Mouse (Mus musculus) c-Kit-negative CD71-positive TER-119-positive erythroid progenitor cells, embryonic 14.5 days (primary cell): ENCODE data around the gene Gys1.
"Not testable (repeated sequence)": the region's sequence is repeated elsewhere in the genome, so short reads cannot be mapped to it uniquely, and the experiment has no call there.

Source experiments
- DNase-seq: peaks from one replicate; pipeline ENCODE4 v3.0.0-alpha.2; 2013; ENCODE audit warnings: low read depth, low spot score

Gys1 gene

DNA sequence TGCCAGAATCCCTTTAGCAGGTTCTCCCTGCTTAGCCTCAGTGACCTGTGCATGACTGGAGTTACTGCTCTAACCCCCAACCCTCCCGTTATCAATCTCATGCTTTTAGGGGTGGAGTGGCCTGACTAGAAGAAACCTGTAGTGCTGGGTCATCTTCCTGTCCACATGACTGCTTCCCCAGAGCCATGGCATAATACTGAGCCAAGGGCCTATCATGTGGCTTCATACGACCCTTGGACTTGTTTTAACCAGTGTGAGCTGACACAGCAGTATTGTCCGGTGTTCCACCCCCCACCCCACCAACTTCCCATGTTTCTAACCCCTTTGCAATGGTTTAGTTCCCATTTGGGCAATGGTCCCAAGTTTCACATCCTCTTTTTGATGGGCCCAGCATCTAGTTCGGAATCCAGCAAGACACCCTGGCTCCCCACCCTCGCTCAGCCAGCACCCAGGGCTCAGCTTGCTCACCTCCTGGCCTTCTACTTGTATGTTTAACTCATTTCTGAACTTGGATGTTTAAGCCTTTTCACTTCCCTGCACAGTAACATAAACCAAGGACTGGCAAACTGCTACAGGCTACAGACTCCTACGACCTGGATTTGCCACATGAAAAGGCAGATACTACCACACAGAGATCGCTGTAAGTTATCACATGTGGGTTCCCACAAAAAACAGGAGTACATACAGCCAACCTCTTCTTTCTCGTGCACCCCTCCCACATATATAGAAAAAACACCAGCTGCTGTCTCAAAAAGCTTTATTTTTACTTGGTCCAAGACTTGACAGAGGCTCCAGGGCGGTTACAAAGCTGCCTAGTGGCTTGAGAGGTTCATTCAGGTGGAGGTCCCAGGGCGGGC lies 22.8 kb downstream of the Gys1 start:
- DNase-seq = no peak

DNA sequence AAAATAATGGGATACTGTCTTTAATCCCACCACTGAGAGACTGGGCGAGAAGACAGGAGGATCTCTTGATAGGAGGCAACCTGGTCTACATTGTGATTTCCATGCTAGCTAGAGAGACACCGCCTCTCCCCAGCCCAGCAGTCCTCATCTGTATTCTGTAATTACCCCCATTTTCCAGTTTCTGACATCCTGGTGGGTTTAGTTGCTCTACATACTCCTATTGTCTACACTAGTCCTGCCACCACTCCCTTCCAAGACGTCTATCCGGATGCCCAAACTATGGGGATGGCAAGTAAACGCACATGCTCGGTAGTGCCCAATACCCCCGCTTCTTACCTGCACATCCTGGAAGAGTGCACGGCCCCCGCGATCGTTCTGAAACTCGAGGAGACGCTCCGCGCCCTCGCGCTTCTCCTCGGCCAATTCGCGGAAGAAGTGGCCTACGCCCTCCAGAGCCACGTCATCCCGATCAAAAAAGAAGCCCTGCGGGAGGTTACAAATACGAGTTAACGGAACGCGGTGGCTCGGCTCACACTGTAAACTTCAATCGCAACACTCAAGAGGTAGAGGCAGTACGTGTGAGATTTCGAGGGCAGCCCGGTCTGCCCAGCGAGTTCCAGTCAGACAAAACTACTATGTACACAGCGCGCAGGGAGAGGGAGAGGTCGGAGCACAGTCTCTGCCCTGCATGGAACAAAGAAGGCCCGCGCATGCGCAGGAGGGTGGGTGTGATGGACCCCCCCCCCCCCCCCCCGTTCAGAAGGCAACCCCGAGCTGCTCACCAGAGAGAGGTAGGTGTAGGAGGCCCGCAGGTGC lies 24.3 kb downstream of the Gys1 start:
- peak; percentile 58 for DNase-seq

GRCm38 (mm10) chr7:45459564-45460140 lies 25.0 kb downstream of the Gys1 start, which contains the start of gene Ftl1:
TSS of gene Ftl1 (minus strand) at chr7:45459884.
- peak; percentile 94 for DNase-seq

DNA sequence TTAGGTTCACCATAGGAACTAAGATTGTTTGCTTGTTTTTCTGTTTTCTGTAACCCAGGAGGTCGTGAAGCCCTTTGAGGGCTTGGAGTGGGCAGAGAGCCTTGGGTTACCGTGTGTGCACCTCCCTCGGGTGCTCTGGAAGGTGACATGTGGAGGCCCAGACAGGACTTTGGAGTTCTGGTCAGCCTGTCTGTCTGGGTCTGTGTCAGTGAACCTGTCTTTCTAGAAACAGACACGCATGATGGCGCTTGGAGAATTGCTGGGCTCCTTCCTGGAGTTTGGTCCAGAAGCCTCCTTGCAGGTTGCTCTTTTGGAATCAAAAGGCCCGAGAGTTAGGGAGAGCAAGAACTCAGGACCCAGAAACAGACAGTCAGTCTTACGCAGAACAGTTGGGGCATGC lies 25.7 kb downstream of the Gys1 start:
- no peak for DNase-seq

DNA sequence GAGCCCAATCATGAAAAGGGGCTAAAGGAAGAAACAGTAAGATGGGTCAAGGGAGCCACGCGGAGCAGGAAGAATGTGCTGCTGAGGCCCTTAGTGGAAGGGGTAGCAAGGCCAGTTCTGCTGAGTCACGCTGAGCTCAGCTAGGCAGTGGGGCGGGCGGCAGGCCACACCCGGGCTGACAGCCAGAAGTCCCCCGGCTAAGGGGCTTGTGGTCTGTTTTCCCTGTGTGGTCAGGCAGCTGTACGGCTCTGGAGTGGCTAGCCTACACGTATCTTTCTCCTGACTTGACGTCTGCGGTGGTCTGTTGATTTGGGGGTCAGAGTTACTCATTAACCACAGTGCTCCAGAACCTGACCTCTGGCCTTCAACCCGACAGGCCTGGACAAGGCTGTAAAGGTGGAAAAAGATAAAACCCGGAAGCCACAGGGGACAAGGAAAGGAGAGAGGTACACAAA lies 26.2 kb downstream of the Gys1 start:
- DNase-seq = peak; percentile 85

DNA sequence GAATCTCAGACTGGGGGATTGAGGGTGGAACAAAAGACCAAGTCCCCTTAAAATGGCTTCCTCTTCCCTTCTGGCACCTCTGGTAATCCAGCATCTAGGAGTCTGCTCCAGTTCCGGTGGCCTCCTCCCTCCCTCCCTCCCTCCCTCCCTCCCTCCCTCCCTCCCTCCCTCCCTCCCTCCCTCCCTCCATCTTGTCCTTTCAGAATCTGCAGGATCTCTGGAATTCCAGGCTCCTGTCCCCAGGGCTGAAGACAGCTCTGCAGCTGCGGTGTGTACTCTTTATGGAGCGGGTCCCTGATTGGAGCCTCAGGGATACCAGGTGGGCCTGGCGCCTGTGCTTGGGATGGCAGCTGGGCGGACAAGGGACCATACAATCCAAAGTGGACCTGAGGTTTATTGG lies 26.7 kb downstream of the Gys1 start:
- DNase-seq = no peak

- no peak for DNase-seq
Observed at GRCm38 (mm10) chr7:45461781-45462180, 27.1 kb downstream of the Gys1 start.

DNA sequence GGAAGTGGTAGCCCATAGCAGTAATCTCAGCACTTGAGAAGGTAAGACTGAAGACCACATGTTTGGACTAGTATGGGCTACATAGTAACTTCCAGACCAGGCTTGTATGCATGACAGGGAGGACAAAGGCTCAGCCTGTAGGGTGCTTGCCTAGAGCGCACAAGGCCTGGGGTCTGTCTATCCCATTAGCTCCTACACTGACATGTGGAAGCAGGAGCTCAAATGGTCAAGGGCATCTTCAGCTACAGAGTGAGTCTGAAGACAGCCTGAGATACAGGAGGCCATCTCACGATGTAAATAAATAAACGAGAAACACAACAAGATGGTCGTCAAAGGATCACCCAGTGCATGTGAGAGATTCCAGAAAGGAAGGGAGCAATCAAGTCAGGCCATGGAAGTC lies 27.7 kb downstream of the Gys1 start:
- DNase-seq = no peak

GRCm38 (mm10) chr7:45462868-45463267 lies 28.2 kb downstream of the Gys1 start:
- not testable (repeated sequence) for DNase-seq

DNA sequence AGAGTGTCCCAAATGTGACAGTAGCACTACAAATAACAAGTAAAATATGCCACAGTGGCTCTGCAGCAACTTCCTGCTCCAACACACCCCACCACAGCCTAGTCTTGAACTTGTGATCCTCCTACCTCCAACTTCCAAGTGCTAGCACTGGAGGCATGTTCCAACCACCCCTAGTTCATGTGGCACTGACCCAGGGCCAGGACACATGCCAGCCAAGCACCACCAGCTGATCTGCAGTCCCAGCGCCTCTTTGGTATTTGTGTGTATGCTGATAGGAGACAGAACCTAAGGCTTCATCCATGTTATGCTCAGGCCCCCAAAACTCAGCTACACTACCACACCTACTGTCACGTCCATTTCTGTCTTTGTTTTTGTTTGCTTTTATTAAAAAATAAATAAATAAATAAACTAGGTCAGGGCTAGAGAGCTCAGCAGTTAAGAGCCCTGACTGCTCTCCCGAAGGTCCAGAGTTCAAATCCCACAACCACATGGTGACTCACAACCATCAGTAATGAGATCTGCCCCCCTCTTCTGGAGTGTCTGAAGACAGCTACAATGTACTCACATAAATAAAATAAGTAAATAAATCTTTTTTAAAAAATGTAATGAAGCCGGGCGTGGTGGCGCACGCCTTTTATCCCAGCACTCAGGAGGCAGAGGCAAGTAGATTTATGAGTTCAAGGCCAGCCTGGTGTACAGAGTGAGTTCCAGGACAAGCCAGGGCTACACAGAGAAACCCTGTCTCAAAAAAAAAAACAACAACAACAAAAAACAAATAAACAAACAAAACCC lies 29.5 kb downstream of the Gys1 start:
- DNase-seq = no peak

DNA sequence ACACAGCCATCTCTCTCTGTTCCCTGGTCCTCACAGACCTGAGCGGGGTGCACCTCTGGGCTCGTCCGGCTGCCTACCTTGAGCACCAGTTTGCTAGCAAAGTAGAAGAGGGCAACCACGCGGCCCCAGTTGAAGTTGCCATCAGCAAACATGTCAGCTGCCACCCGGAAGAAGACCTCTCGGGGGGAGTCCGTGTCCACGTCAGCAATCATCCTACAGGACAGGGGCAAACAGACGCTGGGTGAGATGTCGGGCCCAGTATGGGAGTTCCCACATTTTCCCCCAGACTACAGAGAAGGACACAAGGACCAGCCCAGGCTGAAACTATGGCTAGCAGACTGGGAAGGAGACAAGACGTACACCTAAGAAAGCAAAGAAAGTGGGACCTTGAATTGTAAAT lies 30.5 kb downstream of the Gys1 start:
- no peak for DNase-seq

GRCm38 (mm10) chr7:45465549-45465948 lies 30.9 kb downstream of the Gys1 start:
- no peak for DNase-seq

DNA sequence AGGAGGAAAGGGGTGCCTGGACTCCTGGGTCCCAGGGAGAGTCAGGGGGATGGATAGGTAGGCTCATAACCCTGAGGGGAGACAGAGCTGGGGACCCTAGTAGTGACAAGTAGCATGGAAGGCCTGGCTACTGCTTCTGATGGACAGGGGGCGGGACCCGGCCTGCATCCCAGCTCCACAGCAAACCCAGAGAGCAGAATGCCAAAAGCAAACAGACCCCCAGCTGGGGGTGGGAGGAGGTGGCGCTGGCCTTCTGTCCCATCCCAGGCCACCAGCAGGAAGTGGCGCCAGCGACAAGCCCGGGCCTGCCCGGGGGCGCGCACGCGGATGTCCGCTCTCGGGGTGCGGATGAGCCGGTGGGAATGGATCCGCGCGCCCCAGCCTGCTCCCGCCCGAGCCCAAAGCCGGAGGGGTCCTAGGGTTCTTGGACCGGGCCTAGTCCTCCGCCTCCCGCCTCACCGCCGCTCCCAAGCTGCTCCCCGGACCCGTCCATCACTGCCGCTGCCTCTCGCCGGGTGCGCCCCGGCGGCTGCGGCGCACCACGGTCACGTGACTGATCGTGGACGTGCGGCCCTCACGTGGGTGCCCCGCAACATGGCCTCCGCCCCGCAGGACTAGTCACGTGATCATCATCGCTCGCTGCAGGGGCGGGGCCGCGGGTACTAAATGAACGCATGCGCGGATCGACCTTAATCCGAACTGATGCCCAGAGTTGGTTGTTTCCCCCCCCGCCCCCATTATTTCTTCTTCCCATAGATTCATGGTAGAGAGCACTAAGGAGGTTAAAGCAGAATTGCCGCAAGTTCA lies 31.8 kb downstream of the Gys1 start, which contains the start of gene Bax:
Bax (minus strand) TSS at position 616 of the 807 bp plus-strand sequence.
- DNase-seq = peak; percentile 88

GRCm38 (mm10) chr7:45467090-45467670 lies 32.5 kb downstream of the Gys1 start:
- no peak for DNase-seq

- DNase-seq = peak; percentile 65
Observed at GRCm38 (mm10) chr7:45470869-45471268, 36.2 kb downstream of the Gys1 start.

- DNase-seq = no peak
Observed at GRCm38 (mm10) chr7:45475291-45475969, 40.8 kb downstream of the Gys1 start.

DNA sequence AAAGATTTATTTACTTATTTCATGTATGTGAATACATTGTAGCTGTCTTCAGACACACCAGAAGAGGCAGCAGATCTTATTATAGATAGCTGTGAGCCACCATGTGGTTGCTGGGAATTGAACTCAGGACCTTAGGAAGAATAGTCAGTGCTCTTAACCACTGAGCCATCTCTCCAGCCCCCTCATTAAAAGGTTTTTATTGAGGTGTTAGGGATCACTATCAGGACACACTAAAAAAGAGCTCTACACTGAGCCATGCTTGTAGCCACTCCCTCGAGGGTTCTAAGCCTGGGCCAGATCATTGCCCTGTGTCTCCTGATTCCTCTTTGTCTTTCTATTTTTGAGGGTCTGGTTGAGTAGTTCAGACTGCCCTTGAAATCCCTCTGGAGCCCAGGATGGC lies 41.8 kb downstream of the Gys1 start:
- DNase-seq = no peak

DNA sequence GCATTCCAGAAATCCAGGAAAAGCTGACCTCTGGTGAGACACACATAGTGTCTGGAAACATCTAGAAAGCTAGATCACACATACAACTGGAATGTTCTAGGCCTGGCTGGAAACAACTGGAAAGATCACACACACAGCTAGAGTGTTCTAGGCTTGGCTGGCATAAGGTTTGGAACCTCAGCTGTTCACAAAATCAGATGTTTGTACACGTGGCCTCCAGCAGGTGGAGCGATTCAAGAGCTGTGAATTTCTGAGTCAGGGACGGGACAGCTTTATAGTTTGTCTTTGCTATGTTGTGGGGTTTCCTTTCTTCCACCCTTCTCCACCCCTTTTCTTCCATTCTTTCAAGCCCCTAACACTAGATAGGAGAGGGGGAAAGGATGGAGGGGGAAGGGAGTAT lies 42.4 kb downstream of the Gys1 start:
- DNase-seq = no peak

GRCm38 (mm10) chr7:45478774-45479173 lies 44.1 kb downstream of the Gys1 start:
- DNase-seq = no peak

- not testable (repeated sequence) for DNase-seq
Observed at GRCm38 (mm10) chr7:45480310-45480709, 45.7 kb downstream of the Gys1 start.
